Mouse (Mus musculus) MEL (cell line): ENCODE data around the gene Vmn1r36. TPM values are rescaled to one million over a fixed set of nuclear protein-coding genes. Genes with fewer than 3 reads are reported as not detected.
"Not testable (repeated sequence)": the region's sequence is repeated elsewhere in the genome, so short reads cannot be mapped to it uniquely, and the experiment has no call there.

Experiments used
- DNase-seq: peaks from one replicate; pipeline ENCODE4 v3.0.0; 2011; ENCODE audit warnings: low read depth, low spot score
- H3K27ac ChIP-seq: 2 replicates; pipeline ENCODE4 v1.5.1; 2012; ENCODE audit warnings: low read depth, mild to moderate bottlenecking, control low read depth, low read length, moderate library complexity; ENCODE audit not compliant: control insufficient read depth
- H3K27me3 ChIP-seq, 2 experiments: fragments of 150-350 bp in 1 of 2; sonication (generic) in 1 of 2; 2 replicates each; pipeline ENCODE4 v1.6.1; 2012; ENCODE audit warnings: low read length in 2 of 2, mild to moderate bottlenecking in 2 of 2, improper control_type of control experiment in 1 of 2, moderate library complexity in 1 of 2; ENCODE audit not compliant: insufficient read depth in 2 of 2, control insufficient read depth in 1 of 2
- H3K36me3 ChIP-seq, 2 experiments: 2 replicates each; pipeline ENCODE4 v1.6.1; 2012 to 2014; ENCODE audit warnings: low read length in 2 of 2, improper control_type of control experiment in 1 of 2, inconsistent platforms in 1 of 2, mild to moderate bottlenecking in 1 of 2; ENCODE audit not compliant: insufficient read depth in 2 of 2, control insufficient read depth in 1 of 2
- H3K4me1 ChIP-seq, 2 experiments: fragments of 150-350 bp in 1 of 2; sonication (generic) in 1 of 2; 2 replicates each; pipeline ENCODE4 v1.6.1; 2012; ENCODE audit warnings: low read length in 2 of 2, improper control_type of control experiment in 1 of 2, mild to moderate bottlenecking in 1 of 2; ENCODE audit not compliant: insufficient read depth in 2 of 2, control insufficient read depth in 1 of 2
- H3K4me3 ChIP-seq, 2 experiments: fragments of 150-350 bp in 1 of 2; sonication (generic) in 1 of 2; 2 replicates each; pipeline ENCODE4 v1.5.1; 2012; ENCODE audit warnings: low read depth in 2 of 2, low read length in 2 of 2, mild to moderate bottlenecking in 2 of 2, moderate library complexity in 2 of 2, control low read depth in 1 of 2, improper control_type of control experiment in 1 of 2; ENCODE audit not compliant: control insufficient read depth in 1 of 2, insufficient read depth in 1 of 2
- H3K79me2 ChIP-seq: 2 replicates; pipeline ENCODE4 v1.6.1; 2012; ENCODE audit warnings: mild to moderate bottlenecking, low read length, moderate library complexity; ENCODE audit not compliant: control insufficient read depth, poor library complexity, insufficient read depth
- H3K9ac ChIP-seq: 2 replicates; pipeline ENCODE4 v1.6.1; 2012; ENCODE audit warnings: low read depth, mild to moderate bottlenecking, control low read depth, low read length, moderate library complexity; ENCODE audit not compliant: control insufficient read depth, poor library complexity, severe bottlenecking
- H3K9me3 ChIP-seq: fragments of 150-350 bp; sonication (generic); replicated peaks from 2 replicates; pipeline ENCODE4 v1.6.1; 2012; ENCODE audit warnings: mild to moderate bottlenecking, low read length, improper control_type of control experiment, moderate library complexity; ENCODE audit not compliant: insufficient read depth
- BHLHE40 ChIP-seq: IDR thresholded peaks from 2 replicates; pipeline ENCODE4 v1.6.1; 2012; ENCODE audit warnings: low read depth, mild to moderate bottlenecking, inconsistent platforms, low read length, improper control_type of control experiment, borderline replicate concordance
- CHD1 ChIP-seq: IDR thresholded peaks from 2 replicates; pipeline ENCODE4 v1.6.1; 2012; ENCODE audit warnings: low read depth, mild to moderate bottlenecking, inconsistent platforms, low read length, improper control_type of control experiment
- CHD2 ChIP-seq: IDR thresholded peaks from 2 replicates; pipeline ENCODE4 v1.6.1; 2011; ENCODE audit warnings: low read length, improper control_type of control experiment
- E2F4 ChIP-seq: IDR thresholded peaks from 2 replicates; pipeline ENCODE4 v1.6.1; 2011; ENCODE audit warnings: low read depth, low read length, improper control_type of control experiment, borderline replicate concordance
- ELF1 ChIP-seq: IDR thresholded peaks from 2 replicates; pipeline ENCODE4 v1.6.1; 2014; ENCODE audit warnings: low read depth, mild to moderate bottlenecking, inconsistent platforms, low read length, improper control_type of control experiment, moderate library complexity
- GATA1 ChIP-seq: IDR thresholded peaks from 2 replicates; pipeline ENCODE4 v1.6.1; 2011; ENCODE audit warnings: low read depth, low read length, improper control_type of control experiment
- HCFC1 ChIP-seq: IDR thresholded peaks from 2 replicates; pipeline ENCODE4 v1.6.1; 2012; ENCODE audit warnings: low read depth, mild to moderate bottlenecking, inconsistent platforms, low read length, improper control_type of control experiment, moderate library complexity
- JUND ChIP-seq: IDR thresholded peaks from 2 replicates; pipeline ENCODE4 v1.6.1; 2011; ENCODE audit warnings: low read depth, mild to moderate bottlenecking, improper control_type of control experiment, low read length
- KAT2A ChIP-seq: conservative IDR thresholded peaks from 2 replicates; pipeline ENCODE4 v1.6.1; 2012; ENCODE audit warnings: low read depth, low read length, improper control_type of control experiment, inconsistent platforms
- MAZ ChIP-seq: IDR thresholded peaks from 2 replicates; pipeline ENCODE4 v1.6.1; 2012; ENCODE audit warnings: low read depth, mild to moderate bottlenecking, inconsistent platforms, low read length, improper control_type of control experiment
- MXI1 ChIP-seq: IDR thresholded peaks from 2 replicates; pipeline ENCODE4 v1.6.1; 2011; ENCODE audit warnings: mild to moderate bottlenecking, low read depth, low read length, improper control_type of control experiment
- NRF1 ChIP-seq: IDR thresholded peaks from 2 replicates; pipeline ENCODE4 v1.6.1; 2014; ENCODE audit warnings: low read depth, mild to moderate bottlenecking, inconsistent platforms, low read length, improper control_type of control experiment, moderate library complexity; ENCODE audit not compliant: poor library complexity, insufficient read depth, severe bottlenecking
- POLR2AphosphoS2 ChIP-seq: IDR thresholded peaks from 2 replicates; pipeline ENCODE4 v1.6.1; 2011; ENCODE audit warnings: low read length, improper control_type of control experiment
- POLR2AphosphoS5 ChIP-seq: IDR thresholded peaks from 2 replicates; pipeline ENCODE4 v1.6.1; 2012; ENCODE audit warnings: low read depth, borderline replicate concordance, mild to moderate bottlenecking, inconsistent platforms, low read length, moderate library complexity, mixed read lengths
- RAD21 ChIP-seq: IDR thresholded peaks from 2 replicates; pipeline ENCODE4 v1.6.1; 2011; ENCODE audit warnings: mild to moderate bottlenecking, low read depth, low read length, improper control_type of control experiment
- SIN3A ChIP-seq: IDR thresholded peaks from 2 replicates; pipeline ENCODE4 v1.6.1; 2012; ENCODE audit warnings: low read length, improper control_type of control experiment, inconsistent platforms
- TAL1 ChIP-seq: IDR thresholded peaks from 2 replicates; pipeline ENCODE4 v1.6.1; 2012; ENCODE audit warnings: mild to moderate bottlenecking, inconsistent platforms, low read length, moderate library complexity, mixed read lengths
- ZC3H11A ChIP-seq: IDR thresholded peaks from 2 replicates; pipeline ENCODE4 v1.6.1; 2012; ENCODE audit warnings: low read depth, mild to moderate bottlenecking, inconsistent platforms, low read length, improper control_type of control experiment
- ZKSCAN1 ChIP-seq: IDR thresholded peaks from 2 replicates; pipeline ENCODE4 v1.6.1; 2012; ENCODE audit warnings: low read depth, mild to moderate bottlenecking, inconsistent platforms, low read length, improper control_type of control experiment, moderate library complexity
- ZNF384 ChIP-seq: IDR thresholded peaks from 2 replicates; pipeline ENCODE4 v1.6.1; 2012; ENCODE audit warnings: low read depth, mild to moderate bottlenecking, inconsistent platforms, low read length, improper control_type of control experiment
- polyA plus RNA-seq, 2 experiments: library from polyadenylated mRNA; stranded (reverse) in 1 of 2; unstranded in 1 of 2; fragments of >175 nt in 1 of 2; fragments of >200 nt in 1 of 2; gene quantifications; 2 replicates each; pipeline versions ENCODE4 v1.2.1 to v1.2.4; 2012; ENCODE audit warnings: low replicate concordance in 2 of 2, low read depth in 1 of 2; ENCODE audit not compliant: insufficient read length in 2 of 2, insufficient read depth in 1 of 2, missing spikeins in 1 of 2
- total RNA-seq: library from RNA; depleted of rRNA; stranded (reverse); fragments of 300-350 nt; gene quantifications from 2 replicates; pipeline ENCODE4 v1.2.3, GENCODE M21; 2012; rRNA removed

The Vmn1r36 gene
- total RNA-seq, result not detected in 2 replicates
- polyA plus RNA-seq, result not detected

- not testable (repeated sequence) for H3K4me3 ChIP-seq, H3K27ac ChIP-seq, DNase-seq, H3K27me3 ChIP-seq, H3K9me3 ChIP-seq, H3K4me1 ChIP-seq, H3K79me2 ChIP-seq, H3K36me3 ChIP-seq, H3K9ac ChIP-seq
Measured at GRCm38 (mm10) chr6:66719068-66719467, at the start of gene Vmn1r36. Vmn1r36 (minus strand) TSS chr6:66719168.

- DNase-seq, H3K4me3 ChIP-seq, H3K79me2 ChIP-seq, H3K4me1 ChIP-seq, H3K27ac ChIP-seq, H3K27me3 ChIP-seq, H3K36me3 ChIP-seq, H3K9ac ChIP-seq, H3K9me3 ChIP-seq: not testable (repeated sequence)
Measured at GRCm38 (mm10) chr6:66729082-66729481, 10.1 kb upstream of the Vmn1r36 start, which contains the start of gene Vmn1r37. Vmn1r37 (plus strand) TSS chr6:66729382.

- TF ChIP-seq GATA1, result no peak
- no peak for TF ChIP-seq RAD21
- no peak for TF ChIP-seq CHD1
- TF ChIP-seq ZC3H11A, result no peak
- no peak for TF ChIP-seq SIN3A
- no peak for TF ChIP-seq KAT2A
- no peak for TF ChIP-seq CHD2
- TF ChIP-seq BHLHE40, result no peak
- TF ChIP-seq POLR2AphosphoS2, result no peak
- no peak for TF ChIP-seq MAZ
- TF ChIP-seq TAL1, result no peak
- TF ChIP-seq ELF1, result no peak
- no peak for TF ChIP-seq HCFC1
- TF ChIP-seq JUND, result no peak
- TF ChIP-seq ZKSCAN1, result no peak
- no peak for TF ChIP-seq E2F4
- TF ChIP-seq NRF1, result no peak
- TF ChIP-seq ZNF384, result no peak
- no peak for TF ChIP-seq MXI1
- TF ChIP-seq POLR2AphosphoS5, result no peak
- TF ChIP-seq, all 39 proteins: peak for 0
- H3K36me3 ChIP-seq, result no peaks in the 10 kb centered on the region
- no peak overlapping the region for H3K9ac ChIP-seq
- H3K4me1 ChIP-seq, result no peaks in the 10 kb centered on the region
- no peaks in the 10 kb centered on the region for H3K27me3 ChIP-seq
- no peaks in the 10 kb centered on the region for H3K9me3 ChIP-seq
- no peaks in the 10 kb centered on the region for H3K79me2 ChIP-seq
- no peak overlapping the region for H3K27ac ChIP-seq
- DNase-seq, result peak; percentile 7
- H3K4me3 ChIP-seq, result no peak overlapping the region
Measured at GRCm38 (mm10) chr6:66713854-66714253, 5.1 kb downstream of the Vmn1r36 start.
